Mouse (Mus musculus) cerebellum, adult 2 months (tissue): ENCODE measurements around the gene Usb1. TPM values are rescaled to one million over a fixed set of nuclear protein-coding genes. Genes with fewer than 3 reads are reported as not detected.

Source experiments
- DNase-seq, 2 experiments: peaks; one replicate each; pipeline ENCODE4 v3.0.0; 2021
- H3K27ac ChIP-seq: fragments of 200-500 bp; 2 replicates; pipeline ENCODE4 v1.5.1; 2012; ENCODE audit warnings: low read length, control low read depth, inconsistent platforms; ENCODE audit not compliant: insufficient read depth
- H3K27me3 ChIP-seq: fragments of 200-500 bp; 2 replicates; pipeline ENCODE4 v1.6.1; 2012; ENCODE audit warnings: inconsistent platforms, mild to moderate bottlenecking, low read length, moderate library complexity; ENCODE audit not compliant: control insufficient read depth, insufficient read depth
- H3K4me1 ChIP-seq: fragments of 200-500 bp; 2 replicates; pipeline ENCODE4 v1.6.1; 2011; ENCODE audit warnings: low read length; ENCODE audit not compliant: control insufficient read depth, insufficient read depth
- H3K4me3 ChIP-seq: fragments of 200-500 bp; replicated peaks from 2 replicates; pipeline ENCODE3; 2011; ENCODE audit warnings: mild to moderate bottlenecking, low read depth, low read length, control low read depth; ENCODE audit not compliant: insufficient read depth
- CTCF ChIP-seq: fragments of 200-500 bp; IDR thresholded peaks from 2 replicates; pipeline ENCODE4 v1.5.1; 2011; ENCODE audit warnings: low read depth, mild to moderate bottlenecking, control low read depth, low read length, moderate library complexity, borderline replicate concordance; ENCODE audit not compliant: insufficient read depth
- POLR2A ChIP-seq: fragments of 200-500 bp; IDR thresholded peaks from 2 replicates; pipeline ENCODE4 v1.6.1; 2011; ENCODE audit warnings: low read length, control low read depth, borderline replicate concordance; ENCODE audit not compliant: insufficient read depth
- whole genome bisulfite sequencing: fragments of 180-500 bp; shearing (Covaris S2); methylation state at CpG from one replicate; pipeline ENCODE4 v1.1.7; 2018; 5-methylcytosine and 5-hydroxymethylcytosine counted together
- polyA plus RNA-seq: library from polyadenylated mRNA; depleted of rRNA; stranded (reverse); fragments of >200 nt; gene quantifications from 2 replicates; pipeline ENCODE4 v1.2.3, GENCODE M21; 2012; rRNA removed

Gene Usb1
- 12.4 and 14.2 TPM in 2 replicates for polyA plus RNA-seq

- H3K27ac ChIP-seq, result peak within 1 kb of the TSS; percentile 92
- DNase-seq, result peak; percentile 90 to 93
- under 1% methylated on average over 75 of the region's 80 CpGs for WGBS
- TF ChIP-seq CTCF (peak; percentile 42), POLR2A (peak; percentile 58; the same call in 1 of the 2 replicates)
- no peaks in the 10 kb centered on the region; the same call in none of the 2 replicates for H3K4me1 ChIP-seq
- peak within 1 kb of the TSS; percentile 88 for H3K4me3 ChIP-seq
- no peaks in the 10 kb centered on the region for H3K27me3 ChIP-seq
These were observed at the start of gene Usb1, which contains the start of gene Zfp319 for GRCm38 (mm10) chr8:95331720-95332436. TSS of gene Usb1 (plus strand) at chr8:95332284. TSS of gene Zfp319 (minus strand) at chr8:95331950.

- no peak overlapping the region for H3K27ac ChIP-seq
- 16% methylated on average over 6 of the region's 6 CpGs for WGBS
These were observed 42.9 kb upstream of the Usb1 start for GRCm38 (mm10) chr8:95289066-95289650.

GRCm38 (mm10) chr8:95293172-95293571 lies 38.9 kb upstream of the Usb1 start:
- WGBS, result 45% methylated on average over 11 of the region's 11 CpGs
- no peak for TF ChIP-seq CTCF
- no peak for TF ChIP-seq POLR2A
- peak overlapping the region; percentile 54 for H3K4me3 ChIP-seq
- peak; percentile 27 to 31 for DNase-seq
- H3K27me3 ChIP-seq, result no peaks in the 10 kb centered on the region
- no peak overlapping the region for H3K27ac ChIP-seq
- H3K4me1 ChIP-seq, result no peaks in the 10 kb centered on the region

More at GRCm38 (mm10) chr8:95289066-95289650, 42.9 kb upstream of the Usb1 start:
- Histone ChIP-seq H3K4me1 (no peaks in the 10 kb centered on the region), H3K27me3 (no peaks in the 10 kb centered on the region), H3K4me3 (no peak overlapping the region)
- no peak for DNase-seq
- TF ChIP-seq CTCF (no peak), POLR2A (no peak)

- Histone ChIP-seq H3K27ac (no peak overlapping the region), H3K4me3 (peak overlapping the region; percentile 23), H3K27me3 (no peaks in the 10 kb centered on the region), H3K4me1 (no peaks in the 10 kb centered on the region)
- DNase-seq, result no peak
- no peak for TF ChIP-seq CTCF
- no peak for TF ChIP-seq POLR2A
- WGBS, result 7% methylated on average over 7 of the region's 7 CpGs
These were observed 38.2 kb upstream of the Usb1 start for GRCm38 (mm10) chr8:95293891-95294290.

- 25% methylated on average over 5 of the region's 5 CpGs for WGBS
- Histone ChIP-seq H3K4me1 (no peaks in the 10 kb centered on the region), H3K4me3 (no peak overlapping the region), H3K27ac (no peak overlapping the region), H3K27me3 (no peaks in the 10 kb centered on the region)
- TF ChIP-seq CTCF, result peak; percentile 45; the same call in 1 of the 2 replicates
- no peak for TF ChIP-seq POLR2A
- DNase-seq, result no peak
These were observed 29.7 kb upstream of the Usb1 start for GRCm38 (mm10) chr8:95302410-95302809.

- WGBS, result 86% methylated on average over 4 of the region's 4 CpGs
- no peak for DNase-seq
- Histone ChIP-seq H3K4me1 (no peaks in the 10 kb centered on the region), H3K27me3 (no peaks in the 10 kb centered on the region), H3K4me3 (no peak overlapping the region), H3K27ac (no peak overlapping the region)
- no peak for TF ChIP-seq CTCF
- TF ChIP-seq POLR2A, result no peak
These were observed 26.6 kb upstream of the Usb1 start for GRCm38 (mm10) chr8:95305526-95305925.

GRCm38 (mm10) chr8:95306431-95306830 lies 25.7 kb upstream of the Usb1 start, which contains the start of gene Cngb1:
TSS of gene Cngb1 (minus strand) at chr8:95306585.
- Histone ChIP-seq H3K27ac (no peak within 1 kb of the TSS), H3K27me3 (no peaks in the 10 kb centered on the region), H3K4me1 (no peaks in the 10 kb centered on the region), H3K4me3 (no peak within 1 kb of the TSS)
- DNase-seq, result no peak
- 29% methylated on average over 6 of the region's 6 CpGs for WGBS
- no peak for TF ChIP-seq POLR2A
- TF ChIP-seq CTCF, result no peak
